Mouse (Mus musculus): ENCODE data around the gene Defb38. TPM values are rescaled to one million over a fixed set of nuclear protein-coding genes. Genes with fewer than 3 reads are reported as not detected.

Defb38 gene
- not detected in 2 replicates for total RNA-seq (2017)

GRCm38 (mm10) chr8:19026466-19026865 is at the start of gene Defb38:
TSS of gene Defb38 (minus strand) at chr8:19026566.
- ATAC-seq (replicated peaks; ENCODE audit: low read depth, poor library complexity, severe bottlenecking) = no peak

- no peak for ATAC-seq (replicated peaks; ENCODE audit: low read depth, poor library complexity, severe bottlenecking)
These were observed 39.6 kb upstream of the Defb38 start for GRCm38 (mm10) chr8:19066013-19066412.

GRCm38 (mm10) chr8:19064710-19065109 is 38.3 kb upstream of the Defb38 start, which contains the start of gene Defb39:
TSS of gene Defb39 (minus strand) at chr8:19064810.
- ATAC-seq (replicated peaks; ENCODE audit: low read depth, poor library complexity, severe bottlenecking) = no peak

- no peak for ATAC-seq (replicated peaks; ENCODE audit: low read depth, poor library complexity, severe bottlenecking)
These were observed 36.5 kb upstream of the Defb38 start for GRCm38 (mm10) chr8:19062891-19063290.

DNA sequence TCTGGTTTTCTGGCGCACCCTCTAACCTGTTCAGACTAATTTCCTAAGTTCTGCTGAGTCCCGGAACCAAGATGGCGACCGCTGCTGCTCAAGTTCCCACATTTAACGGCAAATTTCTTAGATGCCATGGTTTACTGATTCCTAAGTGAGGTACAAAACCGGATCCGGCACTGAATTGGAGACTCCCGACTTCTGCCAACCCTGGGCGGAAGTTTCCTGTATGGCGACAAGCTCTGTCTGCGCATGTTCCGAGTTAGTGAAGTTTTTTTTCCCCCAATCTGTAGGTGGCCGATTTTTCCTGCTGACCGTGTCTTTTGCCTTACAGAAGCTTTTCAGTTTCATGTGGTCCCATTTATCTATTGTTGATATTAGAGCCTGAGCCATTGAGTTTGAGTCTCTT is 18.9 kb upstream of the Defb38 start:
- ATAC-seq (replicated peaks; ENCODE audit: low read depth, poor library complexity, severe bottlenecking) = no peak

Other genes starting within 250 kb of the Defb38 start
- gene Defb40, start 48.3 kb downstream of the Defb38 start, total RNA-seq (2017) = not detected in 2 replicates
- gene Defb37, start 35.5 kb downstream of the Defb38 start, total RNA-seq (2017) = not detected in 2 replicates
- not detected in 2 replicates for gene Defb39, start 38.2 kb upstream of the Defb38 start, total RNA-seq (2017)
- gene Defb12, start 88.3 kb upstream of the Defb38 start, total RNA-seq (2017) = not detected in 2 replicates
- not detected in 2 replicates for gene Defb34, start 97.2 kb upstream of the Defb38 start, total RNA-seq (2017)
- not detected in 2 replicates for gene Gm45826, start 114.2 kb upstream of the Defb38 start, total RNA-seq (2017)
- gene Defb14, start 167.8 kb upstream of the Defb38 start, total RNA-seq (2017) = not detected in 2 replicates
- gene Defb4, start 172.1 kb upstream of the Defb38 start, total RNA-seq (2017) = not detected in 2 replicates
- not detected in 2 replicates for gene Defb6, start 198.9 kb upstream of the Defb38 start, total RNA-seq (2017)
- not detected in 2 replicates for gene Defb46, start 213.3 kb upstream of the Defb38 start, total RNA-seq (2017)
- gene Defb5, start 221.0 kb upstream of the Defb38 start, total RNA-seq (2017) = not detected in 2 replicates

Data from common myeloid progenitor, adult 5-6 weeks (primary cell).